Mouse (Mus musculus) small intestine, adult 2 months (tissue): ENCODE results near the gene Pde6h.

Experiments
- CTCF ChIP-seq: fragments of 200-500 bp; IDR thresholded peaks from 2 replicates; pipeline ENCODE4 v1.5.1; 2012; ENCODE audit warnings: low read depth, mild to moderate bottlenecking, control low read depth, inconsistent platforms, low read length, moderate library complexity, mixed read lengths; ENCODE audit not compliant: insufficient replicate concordance, insufficient read length; ENCODE audit errors: extremely low read depth
- POLR2A ChIP-seq: fragments of 200-500 bp; IDR thresholded peaks from 2 replicates; pipeline ENCODE4 v1.6.1; 2012; ENCODE audit warnings: low read depth, mild to moderate bottlenecking, control low read depth, inconsistent platforms, low read length, moderate library complexity

GRCm38 (mm10) chr6:136954715-136955114, 31.1 kb downstream of the Pde6h start:
- TF ChIP-seq CTCF (no peak), POLR2A (no peak)
